Mouse (Mus musculus): ENCODE data around the gene Ccni. TPM values are rescaled to one million over a fixed set of nuclear protein-coding genes. Genes with fewer than 3 reads are reported as not detected.

The Ccni gene
- total and polyA plus RNA-seq, 3 experiments: 34.7 to 91.6 (median 82.1) TPM

GRCm38 (mm10) chr5:93145504-93145903 lies 60.8 kb downstream of the Ccni start:
- Histone ChIP-seq H3K4me3 (replicated peaks in 1 of 3; ENCODE audit: low read depth in 2 of 3, low read length in 2 of 3, poor library complexity in 1 of 3) (no peak overlapping the region), H3K9me3 (replicated peaks; ENCODE audit: low read length) (no peaks in the 10 kb centered on the region), H3K4me2 (ENCODE audit: insufficient read depth, low read depth, poor library complexity, severe bottlenecking) (no peak overlapping the region), H3K79me2 (replicated peaks; ENCODE audit: control insufficient read depth, extremely low read depth, insufficient read depth, poor library complexity, severe bottlenecking) (peaks cover 8% of the 10 kb centered on the region; the same call in 1 of the 2 replicates), H3K4me1 (ENCODE audit: control insufficient read depth in 1 of 2, insufficient read depth in 2 of 2) (peaks cover 7 to 39% of the 10 kb centered on the region in 2 experiments; a peak in 3 of 4 replicates), H3K36me3 (replicated peaks in 1 of 2; ENCODE audit: control insufficient read depth in 1 of 2, insufficient read depth in 1 of 2, low read length in 1 of 2) (peaks cover 38 to 87% of the 10 kb centered on the region in 2 experiments), H3K27me3 (replicated peaks) (no peaks in the 10 kb centered on the region), H3K27ac (ENCODE audit: insufficient read depth, low read depth) (no peak overlapping the region), H3K9ac (ENCODE audit: insufficient read depth, low read depth) (no peak overlapping the region)
- in situ Hi-C loops (cut with MboI; ENCODE audit: low pct_ligation_motif_present, low pct_unique_long_range_greater_than_20kb, low sequenced_read_pairs): no loop called here
- dilution Hi-C loops (cut with MboI; ENCODE audit: extremely low pct_ligation_motif_present, extremely low pct_unique_long_range_greater_than_20kb, low sequenced_read_pairs): no loop called here
- no peak for DNase-seq (ENCODE audit: extremely low read depth)
- TF ChIP-seq EP300 (IDR thresholded peaks at IDR 0.05; ENCODE audit: low read length) (no peak), SMC3 (IDR thresholded peaks at IDR 0.05; ENCODE audit: low read depth, low read length) (no peak), CHD1 (IDR thresholded peaks at IDR 0.05; ENCODE audit: low read depth, low read length) (no peak), E2F4 (IDR thresholded peaks at IDR 0.05; ENCODE audit: insufficient replicate concordance, low read depth, low read length) (no peak), POLR2A (IDR thresholded peaks at IDR 0.05; ENCODE audit: low read depth, low read length) (no peak)

- no peak for DNase-seq (ENCODE audit: extremely low read depth)
- H3K4me1 ChIP-seq (ENCODE audit: control insufficient read depth in 1 of 2, insufficient read depth in 2 of 2): peaks cover under 1 to 32% of the 10 kb centered on the region in 2 experiments; a peak in 3 of 4 replicates
- in situ Hi-C loops (cut with MboI; ENCODE audit: low pct_ligation_motif_present, low pct_unique_long_range_greater_than_20kb, low sequenced_read_pairs) (no loop called here), dilution Hi-C loops (cut with MboI; ENCODE audit: extremely low pct_ligation_motif_present, extremely low pct_unique_long_range_greater_than_20kb, low sequenced_read_pairs) (no loop called here)
- no peak overlapping the region for H3K4me3 ChIP-seq (replicated peaks in 1 of 3; ENCODE audit: low read depth in 2 of 3, low read length in 2 of 3, poor library complexity in 1 of 3)
- no peaks in the 10 kb centered on the region for H3K9me3 ChIP-seq (replicated peaks; ENCODE audit: low read length)
- no peak overlapping the region for H3K4me2 ChIP-seq (ENCODE audit: insufficient read depth, low read depth, poor library complexity, severe bottlenecking)
- TF ChIP-seq SMC3 (IDR thresholded peaks at IDR 0.05; ENCODE audit: low read depth, low read length) (no peak), MEF2A (IDR thresholded peaks at IDR 0.05; ENCODE audit: borderline replicate concordance, low read depth, low read length) (no peak), ZMIZ1 (IDR thresholded peaks at IDR 0.05; ENCODE audit: low read depth, low read length) (no peak), NELFE (IDR thresholded peaks at IDR 0.05; ENCODE audit: low read depth, low read length) (no peak), MAZ (IDR thresholded peaks at IDR 0.05; ENCODE audit: low read depth, low read length) (no peak), IRF4 (IDR thresholded peaks at IDR 0.05; ENCODE audit: low read depth, low read length) (no peak), TCF12 (IDR thresholded peaks at IDR 0.05; ENCODE audit: low read depth, low read length) (no peak), SIN3A (IDR thresholded peaks at IDR 0.05; ENCODE audit: low read length) (no peak), HCFC1 (IDR thresholded peaks at IDR 0.05; ENCODE audit: low read depth, low read length) (no peak)
- peaks cover 35 to 87% of the 10 kb centered on the region in 2 experiments for H3K36me3 ChIP-seq (replicated peaks in 1 of 2; ENCODE audit: control insufficient read depth in 1 of 2, insufficient read depth in 1 of 2, low read length in 1 of 2)
- H3K79me2 ChIP-seq (replicated peaks; ENCODE audit: control insufficient read depth, extremely low read depth, insufficient read depth, poor library complexity, severe bottlenecking): peaks cover 8% of the 10 kb centered on the region; the same call in 1 of the 2 replicates
- H3K9ac ChIP-seq (ENCODE audit: insufficient read depth, low read depth): no peak overlapping the region
- H3K27ac ChIP-seq (ENCODE audit: insufficient read depth, low read depth): no peak overlapping the region
- H3K27me3 ChIP-seq (replicated peaks): no peaks in the 10 kb centered on the region
Observed at GRCm38 (mm10) chr5:93144874-93145273, 61.4 kb downstream of the Ccni start.

All from CH12.LX (cell line).